Mouse (Mus musculus) CH12.LX (cell line): ENCODE data around the gene Klhl35. TPM values are rescaled to one million over a fixed set of nuclear protein-coding genes. Genes with fewer than 3 reads are reported as not detected.

Experiments
- DNase-seq: peaks from one replicate; pipeline ENCODE4 v3.0.0-alpha.2; 2013; ENCODE audit errors: extremely low read depth
- H3K27ac ChIP-seq: 2 replicates; pipeline ENCODE4 v1.5.1; 2012; ENCODE audit warnings: low read depth, mild to moderate bottlenecking, control low read depth, moderate library complexity; ENCODE audit not compliant: insufficient read depth
- H3K27me3 ChIP-seq: replicated peaks from 2 replicates; pipeline ENCODE3; 2012; ENCODE audit warnings: inconsistent platforms
- H3K36me3 ChIP-seq, 2 experiments: replicated peaks in 1 of 2; 2 replicates each; pipeline versions ENCODE3 to v1.6.1; 2012; ENCODE audit warnings: inconsistent platforms in 1 of 2, low read length in 1 of 2, mild to moderate bottlenecking in 1 of 2, mixed read lengths in 1 of 2, moderate library complexity in 1 of 2; ENCODE audit not compliant: control insufficient read depth in 1 of 2, insufficient read depth in 1 of 2
- H3K4me1 ChIP-seq, 2 experiments: 2 replicates each; pipeline ENCODE4 v1.6.1; 2012; ENCODE audit warnings: inconsistent platforms in 1 of 2, moderate library complexity in 1 of 2; ENCODE audit not compliant: insufficient read depth in 2 of 2, control insufficient read depth in 1 of 2
- H3K4me2 ChIP-seq: 2 replicates; pipeline ENCODE4 v1.6.1; 2012; ENCODE audit warnings: low read depth, mild to moderate bottlenecking, control low read depth; ENCODE audit not compliant: poor library complexity, insufficient read depth, severe bottlenecking
- H3K4me3 ChIP-seq, 3 experiments: fragments of 150-350 bp in 1 of 3; sonication (generic) in 1 of 3; replicated peaks in 1 of 3; 2 replicates each; pipeline versions ENCODE3 to v1.5.1; 2011 to 2012; ENCODE audit warnings: low read depth in 2 of 3, low read length in 2 of 3, mild to moderate bottlenecking in 2 of 3, moderate library complexity in 2 of 3, control low read depth in 1 of 3, improper control_type of control experiment in 1 of 3, inconsistent platforms in 1 of 3, mixed read lengths in 1 of 3; ENCODE audit not compliant: poor library complexity in 1 of 3
- H3K79me2 ChIP-seq: replicated peaks from 2 replicates; pipeline ENCODE4 v1.6.1; 2012; ENCODE audit warnings: mild to moderate bottlenecking, moderate library complexity; ENCODE audit not compliant: control insufficient read depth, poor library complexity, insufficient read depth, severe bottlenecking; ENCODE audit errors: extremely low read depth
- H3K9ac ChIP-seq: 2 replicates; pipeline ENCODE4 v1.6.1; 2012; ENCODE audit warnings: low read depth, mild to moderate bottlenecking, control low read depth, moderate library complexity; ENCODE audit not compliant: insufficient read depth
- H3K9me3 ChIP-seq: replicated peaks from 2 replicates; pipeline ENCODE3; 2012; ENCODE audit warnings: low read length, inconsistent platforms, mixed read lengths
- E2F4 ChIP-seq: IDR thresholded peaks from 2 replicates; pipeline ENCODE4 v1.6.1; 2011; ENCODE audit warnings: low read depth, low read length, improper control_type of control experiment; ENCODE audit not compliant: insufficient replicate concordance
- JUN ChIP-seq: IDR thresholded peaks from 2 replicates; pipeline ENCODE4 v1.6.1; 2011; ENCODE audit warnings: low read depth, mild to moderate bottlenecking, low read length, improper control_type of control experiment, moderate library complexity; ENCODE audit not compliant: insufficient read depth
- MAFK ChIP-seq: IDR thresholded peaks from 2 replicates; pipeline ENCODE4 v1.6.1; 2011; ENCODE audit warnings: low read length, improper control_type of control experiment; ENCODE audit not compliant: insufficient replicate concordance
- NELFE ChIP-seq: IDR thresholded peaks from 2 replicates; pipeline ENCODE4 v1.6.1; 2011; ENCODE audit warnings: low read depth, low read length, improper control_type of control experiment
- POLR2AphosphoS2 ChIP-seq: IDR thresholded peaks from 2 replicates; pipeline ENCODE4 v1.6.1; 2011; ENCODE audit warnings: low read depth, low read length, improper control_type of control experiment
- ZC3H11A ChIP-seq: IDR thresholded peaks from 2 replicates; pipeline ENCODE4 v1.6.1; 2012; ENCODE audit warnings: low read depth, mild to moderate bottlenecking, inconsistent platforms, low read length, improper control_type of control experiment
- ZKSCAN1 ChIP-seq: IDR thresholded peaks from 2 replicates; pipeline ENCODE4 v1.6.1; 2012; ENCODE audit warnings: low read depth, inconsistent platforms, low read length, improper control_type of control experiment, borderline replicate concordance
- ZNF384 ChIP-seq: IDR thresholded peaks from 2 replicates; pipeline ENCODE4 v1.6.1; 2012; ENCODE audit warnings: low read depth, low read length, improper control_type of control experiment, inconsistent platforms
- dilution Hi-C: fragments of 300-500 bp; cut with MboI; formaldehyde crosslinking; loops from 2 replicates; pipeline ENCODE4 v1.14.3; 2020; ENCODE audit warnings: low sequenced_read_pairs; ENCODE audit not compliant: extremely low pct_unique_long_range_greater_than_20kb, extremely low pct_ligation_motif_present
- in situ Hi-C: fragments of 300-500 bp; cut with MboI; formaldehyde crosslinking; loops from 3 replicates; pipeline ENCODE4 v1.14.3; 2019; ENCODE audit warnings: low sequenced_read_pairs, low pct_ligation_motif_present, low pct_unique_long_range_greater_than_20kb, mixed read lengths
- polyA plus RNA-seq: library from polyadenylated mRNA; unstranded; fragments of >175 nt; gene quantifications from 2 replicates; pipeline ENCODE4 v1.2.1, GENCODE M21; 2012; ENCODE audit warnings: low read depth; ENCODE audit not compliant: insufficient read length
- total RNA-seq, 2 experiments: library from RNA; depleted of rRNA; stranded (reverse); fragments of 300-350 nt in 1 of 2; fragments of >200 nt in 1 of 2; gene quantifications; 2 replicates each; pipeline ENCODE4 v1.2.3; 2012 to 2014

Gene Klhl35
- total and polyA plus RNA-seq, 3 experiments, result not detected

GRCm38 (mm10) chr7:99523121-99523520 lies 57.3 kb downstream of the Klhl35 start:
- dilution Hi-C loops (no loop called here), in situ Hi-C loops (no loop called here)
- no peaks in the 10 kb centered on the region for H3K9me3 ChIP-seq
- no peaks in the 10 kb centered on the region for H3K36me3 ChIP-seq
- no peak overlapping the region for H3K4me2 ChIP-seq
- DNase-seq, result no peak
- H3K9ac ChIP-seq, result no peak overlapping the region
- H3K79me2 ChIP-seq, result no peaks in the 10 kb centered on the region
- TF ChIP-seq POLR2AphosphoS2, result no peak
- TF ChIP-seq ZNF384, result no peak
- TF ChIP-seq NELFE, result no peak
- no peak for TF ChIP-seq ZC3H11A
- no peak for TF ChIP-seq MAFK
- no peak for TF ChIP-seq JUN
- TF ChIP-seq E2F4, result no peak
- no peak for TF ChIP-seq ZKSCAN1
- H3K4me1 ChIP-seq, result peaks cover 0 to 3% of the 10 kb centered on the region in 2 experiments; a peak in 1 of 4 replicates
- no peaks in the 10 kb centered on the region for H3K27me3 ChIP-seq
- H3K4me3 ChIP-seq, result no peak overlapping the region
- H3K27ac ChIP-seq, result no peak overlapping the region

Other genes starting within 250 kb of the Klhl35 start
- gene Mogat2, start 227.4 kb upstream of the Klhl35 start, total RNA-seq (2012; rRNA removed), result not detected in 2 replicates
- not detected in 2 replicates for gene Mogat2, start 227.4 kb upstream of the Klhl35 start, total RNA-seq (2014; rRNA removed)
- gene Mogat2, start 227.4 kb upstream of the Klhl35 start, polyA plus RNA-seq, result not detected in 2 replicates
- 0.84 and 1.1 TPM in 2 replicates for gene Map6, start 198.6 kb upstream of the Klhl35 start, total RNA-seq (2012; rRNA removed)
- gene Map6, start 198.6 kb upstream of the Klhl35 start, total RNA-seq (2014; rRNA removed), result 0.32 and 0.62 TPM in 2 replicates
- 1.4 and 1.8 TPM in 2 replicates for gene Map6, start 198.6 kb upstream of the Klhl35 start, polyA plus RNA-seq
- not detected in 2 replicates for gene Serpinh1, start 112.8 kb upstream of the Klhl35 start, total RNA-seq (2012; rRNA removed)
- gene Serpinh1, start 112.8 kb upstream of the Klhl35 start, total RNA-seq (2014; rRNA removed), result not detected in 2 replicates
- not detected in 2 replicates for gene Serpinh1, start 112.8 kb upstream of the Klhl35 start, polyA plus RNA-seq
- gene Gdpd5, start 84.6 kb upstream of the Klhl35 start, total RNA-seq (2012; rRNA removed), result 7.5 and 9.1 TPM in 2 replicates
- 2.4 and 2.8 TPM in 2 replicates for gene Gdpd5, start 84.6 kb upstream of the Klhl35 start, total RNA-seq (2014; rRNA removed)
- 7.0 and 9.0 TPM in 2 replicates for gene Gdpd5, start 84.6 kb upstream of the Klhl35 start, polyA plus RNA-seq
- 2,320 and 2,484 TPM in 2 replicates for gene Rps3, start 17.7 kb downstream of the Klhl35 start, total RNA-seq (2012; rRNA removed)
- 3,699 and 3,874 TPM in 2 replicates for gene Rps3, start 17.7 kb downstream of the Klhl35 start, total RNA-seq (2014; rRNA removed)
- 1,738 and 1,898 TPM in 2 replicates for gene Rps3, start 17.7 kb downstream of the Klhl35 start, polyA plus RNA-seq
- gene Arrb1, start 69.5 kb downstream of the Klhl35 start, total RNA-seq (2012; rRNA removed), result 3.8 and 4.2 TPM in 2 replicates
- gene Arrb1, start 69.5 kb downstream of the Klhl35 start, total RNA-seq (2014; rRNA removed), result 2.4 and 3.3 TPM in 2 replicates
- gene Arrb1, start 69.5 kb downstream of the Klhl35 start, polyA plus RNA-seq, result 5.2 and 6.2 TPM in 2 replicates
- gene Tpbgl, start 161.1 kb downstream of the Klhl35 start, total RNA-seq (2012; rRNA removed), result 0.13 and 0.25 TPM in 2 replicates
- not detected in 2 replicates for gene Tpbgl, start 161.1 kb downstream of the Klhl35 start, total RNA-seq (2014; rRNA removed)
- gene Tpbgl, start 161.1 kb downstream of the Klhl35 start, polyA plus RNA-seq, result 0.07 TPM in 1 of 2 replicates, not detected in the other
- 0.08 and 0.13 TPM in 2 replicates for gene Slco2b1, start 245.3 kb downstream of the Klhl35 start, total RNA-seq (2012; rRNA removed)
- gene Slco2b1, start 245.3 kb downstream of the Klhl35 start, total RNA-seq (2014; rRNA removed), result 0.11 TPM in 2 replicates
- 0.16 TPM in 1 of 2 replicates, not detected in the other for gene Slco2b1, start 245.3 kb downstream of the Klhl35 start, polyA plus RNA-seq